Mouse (Mus musculus): Measurements from ENCODE around the gene Gas2l3.

Gene Gas2l3

GRCm38 (mm10) chr10:89400674-89401336 lies 43.0 kb downstream of the Gas2l3 start:
- in situ Hi-C loops (cut with MboI, MseI), result no loop called here

- in situ Hi-C loops (cut with MboI, MseI), result no loop called here
Observed at GRCm38 (mm10) chr10:89395823-89396222, 47.9 kb downstream of the Gas2l3 start.

GRCm38 (mm10) chr10:89395321-89395720 lies 48.4 kb downstream of the Gas2l3 start:
- in situ Hi-C loops (cut with MboI, MseI), result no loop called here

DNA sequence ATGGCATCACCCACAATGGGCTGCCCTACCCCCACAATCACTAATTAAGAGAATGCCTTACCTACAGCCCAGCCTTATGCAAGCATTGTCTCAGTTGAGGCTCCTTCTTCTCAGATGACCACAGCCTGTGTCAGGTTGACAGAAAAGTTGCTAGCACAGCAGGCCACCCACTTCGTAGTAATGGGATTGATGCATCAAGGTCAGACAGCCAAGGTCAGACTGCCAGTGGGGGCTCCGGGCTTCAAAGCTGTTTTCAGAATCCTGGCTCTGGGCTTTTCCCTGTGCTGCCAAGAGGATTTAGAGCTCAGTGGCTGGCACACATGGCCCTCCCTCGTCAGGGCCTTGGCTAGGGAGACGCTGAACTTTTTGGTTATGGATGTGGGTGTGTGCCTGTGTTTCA lies 51.1 kb downstream of the Gas2l3 start:
- in situ Hi-C loops (cut with MboI, MseI), result no loop called here

DNA sequence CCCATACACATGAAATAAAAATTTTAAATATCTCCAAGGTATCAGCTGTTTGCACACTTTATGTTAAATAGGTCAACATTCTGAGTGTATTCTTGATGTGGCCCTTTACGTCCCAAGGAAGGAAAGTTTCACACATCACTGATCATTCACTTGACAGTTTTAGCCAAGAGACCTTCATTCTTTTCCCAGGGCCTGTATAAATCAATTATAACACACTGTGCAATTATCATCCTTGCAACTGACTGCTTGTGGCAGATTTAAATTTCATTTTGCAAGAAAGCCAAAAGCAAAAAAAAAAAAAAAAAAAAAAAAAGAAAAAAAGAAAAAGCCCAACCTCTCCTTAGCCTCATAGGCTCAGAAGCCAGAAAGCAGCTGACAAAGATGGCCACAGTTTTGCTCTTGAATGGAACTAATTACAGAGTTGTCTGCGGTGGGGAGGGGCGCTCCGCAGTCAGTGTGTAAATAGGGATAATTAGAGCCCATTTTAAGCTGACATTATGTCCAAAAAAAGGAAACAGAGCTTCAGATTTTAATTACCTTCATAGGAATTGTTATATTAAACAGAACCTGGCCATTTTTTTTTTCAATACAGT lies 52.1 kb downstream of the Gas2l3 start:
- in situ Hi-C loops (cut with MboI, MseI), result no loop called here

DNA sequence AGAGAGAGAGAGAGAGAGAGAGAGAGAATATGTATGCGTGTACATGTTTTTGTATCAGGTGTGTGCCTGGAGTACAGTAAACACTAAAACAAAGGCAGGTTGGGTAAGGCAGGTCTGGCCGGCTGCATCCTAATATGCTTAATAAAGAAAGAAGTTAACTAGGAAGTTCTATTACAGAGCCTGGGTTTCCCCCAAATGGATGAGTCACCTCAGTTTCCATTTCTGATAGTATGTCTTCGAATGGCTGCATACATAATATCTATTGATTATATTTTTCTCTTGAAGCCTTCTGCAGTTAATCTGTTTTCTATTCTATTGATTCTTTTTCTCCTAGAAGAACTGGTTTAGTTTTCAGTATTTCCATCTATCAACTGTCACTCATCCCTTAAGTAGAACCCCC lies 57.3 kb downstream of the Gas2l3 start:
- in situ Hi-C loops (cut with MboI, MseI), result no loop called here

DNA sequence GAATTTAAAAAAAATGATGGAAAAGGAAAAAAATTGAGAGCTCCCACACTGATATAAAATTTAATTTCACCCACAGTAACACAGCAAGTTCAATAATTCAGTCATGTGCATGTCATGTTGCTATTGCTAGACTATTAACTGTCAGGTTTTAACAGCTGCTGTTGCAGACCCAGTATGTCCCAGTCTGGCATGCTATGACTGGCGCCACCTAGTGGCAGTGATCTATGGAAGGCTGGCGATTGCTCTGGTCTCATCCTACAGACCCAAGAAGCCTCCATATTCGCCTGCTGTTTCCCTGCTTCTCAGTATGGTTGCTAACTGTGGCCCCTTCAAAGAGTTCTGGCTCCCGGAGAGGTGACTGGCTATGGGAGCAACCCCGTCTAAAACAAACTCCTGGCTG lies 60.3 kb downstream of the Gas2l3 start:
- in situ Hi-C loops (cut with MboI, MseI), result no loop called here

- in situ Hi-C loops (cut with MboI, MseI), result loop anchor here (5.0 kb wide), 1 partner anchor 50 kb away; no protein-coding TSS in a partner anchor
Observed at GRCm38 (mm10) chr10:89377750-89378149, 66.0 kb downstream of the Gas2l3 start.

DNA sequence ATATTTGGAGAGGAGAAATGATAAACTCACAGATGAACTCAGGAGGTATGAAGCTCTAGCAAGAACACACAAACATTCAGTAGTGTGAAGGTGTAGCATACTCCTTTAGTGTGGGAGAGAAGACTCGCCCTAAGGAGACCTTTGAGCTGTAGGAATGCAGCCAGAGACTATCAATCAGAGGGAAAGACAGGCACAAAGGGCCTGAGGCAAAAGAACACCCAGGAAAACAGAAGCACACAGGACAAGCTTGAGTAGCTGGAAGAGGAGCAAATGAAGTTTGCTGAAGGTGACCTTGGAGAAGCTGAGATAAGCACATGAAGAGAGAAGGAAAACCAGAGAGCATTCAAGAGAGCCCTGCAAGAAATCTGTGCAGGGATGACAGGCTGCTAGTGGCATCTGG lies 73.7 kb downstream of the Gas2l3 start:
- in situ Hi-C loops (cut with MboI, MseI), result no loop called here

DNA sequence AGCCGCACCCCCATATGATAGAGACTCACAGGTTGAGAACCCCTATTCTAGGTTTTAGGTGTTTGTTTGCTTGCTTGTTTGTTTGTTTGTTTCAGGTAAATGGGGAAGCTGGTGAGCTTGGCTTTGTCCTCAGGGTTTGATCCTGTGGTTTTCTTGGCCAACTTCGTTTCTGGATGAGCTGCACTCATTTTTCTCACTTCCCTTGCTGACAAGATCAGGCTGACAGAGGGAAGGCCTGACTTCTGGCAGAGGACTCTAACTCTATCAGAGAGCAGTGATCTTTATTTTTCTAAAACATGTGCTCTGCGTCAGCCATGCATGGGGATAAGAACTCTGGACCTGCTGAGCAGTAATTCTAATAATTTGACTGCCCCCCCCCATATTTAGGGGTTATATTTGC lies 84.8 kb downstream of the Gas2l3 start:
- in situ Hi-C loops (cut with MboI, MseI), result no loop called here
